Mouse (Mus musculus): ENCODE data around the gene 1700025C18Rik. TPM values are rescaled to one million over a fixed set of nuclear protein-coding genes. Genes with fewer than 3 reads are reported as not detected.
A peak's percentile ranks its signal among the peaks of the same experiment; 100 is the strongest.

The 1700025C18Rik gene
- polyA plus RNA-seq, 1 experiment, result not detected

DNA sequence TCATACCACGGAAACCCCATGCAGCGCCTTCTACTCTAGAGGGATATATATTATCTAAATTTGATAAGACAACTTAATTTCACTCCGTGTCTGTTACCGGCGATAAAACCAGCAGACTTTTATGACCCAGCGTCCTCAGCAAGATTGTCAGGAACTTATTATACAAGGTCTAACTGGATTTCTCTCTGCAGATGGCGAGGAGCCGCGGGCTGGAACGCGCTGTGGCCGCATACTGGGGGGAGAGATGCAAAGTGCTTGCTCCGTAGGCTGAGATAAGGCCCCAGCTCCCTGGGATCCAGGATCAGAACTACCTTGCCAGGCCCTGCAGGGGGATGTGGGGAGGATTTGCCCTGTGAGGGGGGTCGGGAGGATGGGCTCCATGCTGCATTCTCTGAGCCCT, 1.1 kb downstream of the 1700025C18Rik start:
- H3K4me3 ChIP-seq (ENCODE audit: insufficient read depth, low read depth, low read length), result no peak overlapping the region
- no peak overlapping the region for H3K27ac ChIP-seq (ENCODE audit: insufficient read depth, low read depth, low read length)
- WGBS, result 59% methylated on average over 14 of the region's 14 CpGs
- no peak for TF ChIP-seq POLR2A (IDR thresholded peaks at IDR 0.05; ENCODE audit: insufficient read depth, low read depth, low read length)
- no peak for TF ChIP-seq CTCF (IDR thresholded peaks at IDR 0.05; ENCODE audit: insufficient read depth, low read depth, low read length)
- peaks cover 9% of the 10 kb centered on the region for H3K4me1 ChIP-seq (ENCODE audit: control insufficient read depth, insufficient read depth, low read length)

DNA sequence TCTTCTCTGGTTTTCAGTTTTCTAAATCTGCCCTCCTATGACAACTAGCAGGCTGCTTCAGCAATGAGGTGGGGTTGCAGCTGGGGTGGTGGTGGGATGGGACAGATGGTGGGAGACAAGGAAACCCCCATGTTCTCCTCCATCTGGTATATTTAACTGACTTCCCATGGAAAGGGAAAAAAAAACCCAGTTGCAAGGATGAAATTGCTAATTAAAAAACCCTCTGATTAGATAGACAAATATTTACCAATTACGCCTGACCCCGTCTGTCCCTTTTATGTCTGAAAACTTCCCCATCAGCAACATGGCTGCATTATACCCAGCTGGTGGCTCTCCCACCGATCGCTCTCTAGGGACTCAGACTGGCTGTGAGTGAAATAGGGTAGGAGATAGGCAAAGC, 3.9 kb downstream of the 1700025C18Rik start:
- TF ChIP-seq CTCF (IDR thresholded peaks at IDR 0.05; ENCODE audit: insufficient read depth, low read depth, low read length), result no peak
- TF ChIP-seq POLR2A (IDR thresholded peaks at IDR 0.05; ENCODE audit: insufficient read depth, low read depth, low read length), result no peak
- 84% methylated on average over 4 of the region's 4 CpGs for WGBS
- H3K4me3 ChIP-seq (ENCODE audit: insufficient read depth, low read depth, low read length), result no peak overlapping the region
- no peaks in the 10 kb centered on the region for H3K4me1 ChIP-seq (ENCODE audit: control insufficient read depth, insufficient read depth, low read length)
- H3K27ac ChIP-seq (ENCODE audit: insufficient read depth, low read depth, low read length), result no peak overlapping the region

GRCm38 (mm10) chr2:165081257-165081656, 9.3 kb downstream of the 1700025C18Rik start:
- Histone ChIP-seq H3K4me1 (ENCODE audit: control insufficient read depth, insufficient read depth, low read length) (peaks cover 19% of the 10 kb centered on the region), H3K4me3 (ENCODE audit: insufficient read depth, low read depth, low read length) (no peak overlapping the region), H3K27ac (ENCODE audit: insufficient read depth, low read depth, low read length) (no peak overlapping the region)
- 63% methylated on average over 7 of the region's 7 CpGs for WGBS
- TF ChIP-seq POLR2A (IDR thresholded peaks at IDR 0.05; ENCODE audit: insufficient read depth, low read depth, low read length) (no peak), CTCF (IDR thresholded peaks at IDR 0.05; ENCODE audit: insufficient read depth, low read depth, low read length) (no peak)

- H3K4me1 ChIP-seq (ENCODE audit: control insufficient read depth, insufficient read depth, low read length), result peaks cover 24% of the 10 kb centered on the region
- no peak overlapping the region for H3K27ac ChIP-seq (ENCODE audit: insufficient read depth, low read depth, low read length)
- TF ChIP-seq POLR2A (IDR thresholded peaks at IDR 0.05; ENCODE audit: insufficient read depth, low read depth, low read length) (no peak), CTCF (IDR thresholded peaks at IDR 0.05; ENCODE audit: insufficient read depth, low read depth, low read length) (no peak)
- H3K4me3 ChIP-seq (ENCODE audit: insufficient read depth, low read depth, low read length), result no peak overlapping the region
- WGBS, result 81% methylated on average over 9 of the region's 9 CpGs
Observed at GRCm38 (mm10) chr2:165080657-165081056, 9.9 kb downstream of the 1700025C18Rik start.

DNA sequence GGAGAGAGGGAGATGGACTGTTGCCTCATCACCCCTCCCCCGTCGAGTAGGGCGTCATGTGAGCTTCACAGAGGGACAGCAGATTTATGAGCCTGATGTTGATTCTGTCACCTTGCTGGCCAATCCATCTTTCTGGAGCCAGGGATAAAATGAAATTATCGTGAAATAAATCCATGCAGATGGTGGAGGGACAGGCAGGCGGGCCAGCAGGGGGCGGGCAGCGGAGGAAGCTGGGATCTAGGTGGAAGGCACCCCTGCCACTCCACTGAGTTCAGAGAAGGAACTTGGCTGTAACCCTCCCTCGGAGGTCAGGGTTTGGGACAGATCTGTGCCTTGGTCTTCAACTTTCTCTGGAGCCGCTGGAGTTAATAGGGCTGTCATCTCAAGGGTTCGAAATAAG, 11.9 kb downstream of the 1700025C18Rik start:
- TF ChIP-seq POLR2A (IDR thresholded peaks at IDR 0.05; ENCODE audit: insufficient read depth, low read depth, low read length), result no peak
- Histone ChIP-seq H3K27ac (ENCODE audit: insufficient read depth, low read depth, low read length) (no peak overlapping the region), H3K4me1 (ENCODE audit: control insufficient read depth, insufficient read depth, low read length) (peaks cover 39% of the 10 kb centered on the region), H3K4me3 (ENCODE audit: insufficient read depth, low read depth, low read length) (no peak overlapping the region)
- WGBS, result 43% methylated on average over 10 of the region's 10 CpGs

GRCm38 (mm10) chr2:165078045-165078444, 12.5 kb downstream of the 1700025C18Rik start:
- 68% methylated on average over 8 of the region's 8 CpGs for WGBS
- Histone ChIP-seq H3K27ac (ENCODE audit: insufficient read depth, low read depth, low read length) (no peak overlapping the region), H3K4me3 (ENCODE audit: insufficient read depth, low read depth, low read length) (no peak overlapping the region), H3K4me1 (ENCODE audit: control insufficient read depth, insufficient read depth, low read length) (peaks cover 44% of the 10 kb centered on the region)
- TF ChIP-seq CTCF (IDR thresholded peaks at IDR 0.05; ENCODE audit: insufficient read depth, low read depth, low read length) (no peak), POLR2A (IDR thresholded peaks at IDR 0.05; ENCODE audit: insufficient read depth, low read depth, low read length) (no peak)

DNA sequence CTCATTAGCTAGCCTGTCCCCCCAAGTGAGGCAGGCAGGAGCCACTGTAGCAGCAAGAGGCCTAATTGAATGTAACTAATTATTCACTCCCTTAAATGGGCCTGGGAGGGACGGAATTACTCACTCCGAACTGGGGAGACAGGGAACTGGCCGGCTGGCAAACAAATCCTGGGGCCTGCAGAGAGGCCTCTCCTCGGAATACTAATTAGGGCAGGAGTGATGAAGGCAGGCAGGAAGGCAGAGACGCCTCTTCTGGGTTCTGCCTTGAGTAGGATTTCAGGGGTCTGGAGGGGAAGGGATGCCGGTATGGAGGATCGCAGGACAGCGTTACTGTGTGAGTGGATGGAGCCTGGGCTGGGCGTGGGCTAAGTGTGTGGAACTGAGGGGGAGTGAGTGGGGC, 13.5 kb downstream of the 1700025C18Rik start:
- 23% methylated on average over 9 of the region's 9 CpGs for WGBS
- TF ChIP-seq CTCF (IDR thresholded peaks at IDR 0.05; ENCODE audit: insufficient read depth, low read depth, low read length), result no peak
- no peak for TF ChIP-seq POLR2A (IDR thresholded peaks at IDR 0.05; ENCODE audit: insufficient read depth, low read depth, low read length)
- H3K27ac ChIP-seq (ENCODE audit: insufficient read depth, low read depth, low read length), result no peak overlapping the region
- no peak overlapping the region for H3K4me3 ChIP-seq (ENCODE audit: insufficient read depth, low read depth, low read length)
- H3K4me1 ChIP-seq (ENCODE audit: control insufficient read depth, insufficient read depth, low read length), result peaks cover 46% of the 10 kb centered on the region

DNA sequence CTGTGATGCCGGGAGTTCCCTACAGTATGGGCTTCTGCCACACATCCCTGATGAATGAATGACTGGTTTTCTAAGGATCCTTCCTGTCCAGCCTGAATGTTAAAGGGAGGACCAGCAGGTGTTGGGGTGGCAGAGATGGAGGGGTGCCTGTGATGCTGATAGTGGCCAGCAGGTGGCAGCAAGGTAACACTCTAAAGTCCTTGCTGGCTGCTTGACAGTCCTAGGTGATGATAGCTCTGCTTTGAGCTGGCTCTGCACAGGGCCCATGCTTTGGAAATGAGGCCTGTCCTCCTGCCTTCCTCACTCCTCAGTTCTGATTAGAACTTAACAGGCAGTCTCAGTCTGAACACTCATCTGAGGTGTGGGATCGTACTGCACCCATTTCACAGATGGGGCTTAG, 15.6 kb downstream of the 1700025C18Rik start:
- TF ChIP-seq POLR2A (IDR thresholded peaks at IDR 0.05; ENCODE audit: insufficient read depth, low read depth, low read length) (no peak), CTCF (IDR thresholded peaks at IDR 0.05; ENCODE audit: insufficient read depth, low read depth, low read length) (peak; percentile 67)
- Histone ChIP-seq H3K4me3 (ENCODE audit: insufficient read depth, low read depth, low read length) (no peak overlapping the region), H3K4me1 (ENCODE audit: control insufficient read depth, insufficient read depth, low read length) (peaks cover 53% of the 10 kb centered on the region), H3K27ac (ENCODE audit: insufficient read depth, low read depth, low read length) (no peak overlapping the region)
- whole genome bisulfite sequencing, result 41% methylated on average over 2 of the region's 2 CpGs

GRCm38 (mm10) chr2:165074081-165074884, 16.3 kb downstream of the 1700025C18Rik start:
- 42% methylated on average over 11 of the region's 11 CpGs for WGBS
- Histone ChIP-seq H3K4me1 (ENCODE audit: control insufficient read depth, insufficient read depth, low read length) (peaks cover 53% of the 10 kb centered on the region), H3K27ac (ENCODE audit: insufficient read depth, low read depth, low read length) (no peak overlapping the region), H3K4me3 (ENCODE audit: insufficient read depth, low read depth, low read length) (no peak overlapping the region)
- TF ChIP-seq POLR2A (IDR thresholded peaks at IDR 0.05; ENCODE audit: insufficient read depth, low read depth, low read length) (no peak), CTCF (IDR thresholded peaks at IDR 0.05; ENCODE audit: insufficient read depth, low read depth, low read length) (no peak)

Data from olfactory bulb, adult 2 months (tissue).